Mouse (Mus musculus) spleen, embryonic (tissue): ENCODE measurements around the gene Gopc.
"Not testable (repeated sequence)": the region's sequence is repeated elsewhere in the genome, so short reads cannot be mapped to it uniquely, and the experiment has no call there.

Source experiments
- CTCF ChIA-PET: fragments of 350-600 bp; sonication (Branson Sonifier 250); formaldehyde crosslinking; loops from one replicate; lab custom pipeline; 2022; lab: Charles Lee

Gene Gopc

DNA sequence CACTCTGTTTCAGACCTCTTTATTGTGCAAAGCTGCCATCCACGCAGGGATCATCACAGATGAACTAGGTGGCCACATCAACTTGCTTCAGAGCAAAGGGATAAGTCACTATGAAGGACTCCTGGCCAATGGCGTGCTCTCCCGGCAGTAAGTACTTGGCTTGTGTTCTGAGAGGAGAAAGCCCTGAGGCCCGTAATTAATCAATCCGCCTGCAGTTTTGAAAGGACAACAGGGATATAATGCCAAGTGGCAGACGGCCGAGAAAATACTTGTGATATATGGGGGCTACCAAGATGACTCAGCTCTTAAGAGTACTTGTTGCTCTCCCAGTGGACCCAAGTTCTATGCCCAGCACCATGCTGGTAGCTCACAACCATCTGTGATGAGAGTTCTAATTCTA is 77.3 kb downstream of the Gopc start:
- CTCF ChIA-PET, result no interaction called here

DNA sequence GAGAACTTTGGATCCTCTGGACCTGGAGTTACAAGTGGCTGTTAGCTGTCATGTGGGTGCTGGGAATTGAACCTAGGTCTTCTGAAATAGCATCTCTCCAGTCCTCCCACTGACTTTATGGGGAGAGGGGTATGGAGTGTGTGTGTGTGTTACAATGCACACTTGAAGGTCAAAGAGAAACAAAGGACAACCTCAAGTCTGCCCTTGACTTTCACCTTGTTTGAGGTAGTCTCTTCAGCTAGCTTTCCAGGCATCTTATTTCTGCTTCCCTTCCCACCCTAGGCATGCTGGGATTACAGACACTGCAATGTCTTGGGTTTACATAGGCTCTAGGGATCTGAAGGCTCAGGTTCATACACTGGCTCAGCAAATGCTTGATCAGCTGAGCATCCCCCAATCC is 79.7 kb downstream of the Gopc start:
- CTCF ChIA-PET, result no interaction called here

DNA sequence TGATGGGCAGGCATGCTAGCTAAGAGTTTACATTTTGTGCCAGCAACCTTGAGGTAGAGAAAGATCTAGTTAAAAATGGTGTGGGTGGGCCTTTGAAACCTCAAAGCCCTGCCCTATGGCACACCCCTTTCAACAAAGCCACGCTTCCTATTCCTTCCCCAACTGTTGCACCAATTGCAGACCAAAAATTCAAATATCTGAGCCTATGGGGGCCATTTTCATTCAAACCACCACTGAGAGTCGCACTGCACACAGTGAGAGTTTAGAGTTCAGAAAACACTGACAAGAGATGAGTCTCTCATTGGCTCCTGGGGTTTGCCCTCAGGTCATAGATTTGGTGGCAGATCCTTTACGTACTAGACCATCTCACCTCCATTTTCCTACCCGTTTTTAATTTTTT is 80.2 kb downstream of the Gopc start:
- CTCF ChIA-PET, result no interaction called here

- CTCF ChIA-PET, result interaction anchor here (0.7 kb wide), 1 partner anchor 24 kb away, joined by 3 read pairs; no protein-coding TSS in a partner anchor
Measured at GRCm38 (mm10) chr10:52298568-52298967, 83.4 kb downstream of the Gopc start.

GRCm38 (mm10) chr10:52295934-52296333 is 86.0 kb downstream of the Gopc start:
- CTCF ChIA-PET, result no interaction called here

DNA sequence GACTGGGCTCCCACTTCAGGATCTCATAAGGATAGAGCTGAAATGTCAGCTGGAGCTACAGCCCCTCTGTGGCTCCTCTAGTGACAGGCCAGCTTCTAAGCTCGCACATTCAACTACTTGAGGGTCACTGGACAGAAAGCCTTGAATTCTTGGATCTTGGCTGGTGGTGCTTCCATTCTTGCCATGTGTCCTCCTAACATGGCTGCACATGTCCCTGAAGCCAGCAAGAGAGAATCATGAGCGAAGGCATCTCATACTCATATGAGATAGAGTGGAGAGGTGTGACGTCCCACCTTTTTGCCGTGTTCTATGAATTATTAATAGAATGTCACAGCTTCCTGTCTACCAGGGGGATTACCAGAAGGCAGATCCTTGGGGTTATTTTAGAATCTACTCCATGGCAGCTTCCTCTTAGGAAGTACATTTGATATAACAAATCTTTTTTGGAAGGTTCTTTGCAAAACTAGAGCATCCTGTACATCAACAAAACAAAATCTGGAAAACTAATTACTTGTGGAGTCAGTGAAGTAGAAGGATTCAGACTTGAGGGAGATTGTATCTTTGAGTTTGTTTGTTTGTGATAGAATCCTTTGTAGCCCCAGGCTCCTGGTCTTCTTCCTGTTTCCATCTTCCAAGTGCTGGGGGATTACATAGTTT is 87.9 kb downstream of the Gopc start:
- CTCF ChIA-PET, result interaction anchor here (0.6 kb wide), 1 partner anchor 1954 kb away, joined by 5 read pairs; no protein-coding TSS in a partner anchor

DNA sequence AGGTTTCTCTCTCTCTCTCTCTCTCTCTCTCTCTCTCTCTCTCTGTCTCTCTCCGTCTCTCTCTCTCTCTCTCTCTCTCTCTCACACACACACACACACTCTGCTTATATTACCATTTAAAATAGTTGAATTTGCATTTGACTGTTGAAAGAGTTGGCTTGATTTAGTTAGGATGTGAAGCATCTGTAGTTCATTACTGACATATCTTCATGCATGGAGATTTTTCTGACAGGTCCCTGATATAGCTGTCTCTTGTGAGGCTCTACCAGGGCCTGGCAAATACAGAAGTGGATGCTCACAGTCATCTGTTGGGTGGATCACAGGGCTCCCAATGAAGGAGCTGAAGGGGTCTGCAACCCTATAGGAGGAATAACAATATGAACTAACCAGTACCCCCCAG is 89.5 kb downstream of the Gopc start:
- CTCF ChIA-PET, result not testable (repeated sequence)

DNA sequence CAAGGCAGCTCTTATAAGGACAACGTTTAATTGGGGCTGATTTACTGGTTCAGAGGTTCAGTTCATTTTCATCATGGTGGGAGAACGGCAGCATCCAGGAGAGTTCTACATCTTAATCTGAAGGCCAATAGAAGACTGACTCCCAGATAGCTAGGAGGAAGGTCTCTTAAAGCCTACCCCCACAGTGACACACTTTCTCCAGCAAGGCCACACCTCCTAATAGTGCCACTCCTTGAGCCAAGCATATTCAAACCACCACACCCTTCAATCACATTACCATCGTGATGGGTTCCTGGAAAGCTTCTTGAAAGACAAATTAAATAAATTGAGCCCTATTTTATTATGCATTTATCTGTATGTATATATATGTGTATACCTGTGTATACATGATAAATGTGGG is 92.7 kb downstream of the Gopc start:
- CTCF ChIA-PET, result no interaction called here

DNA sequence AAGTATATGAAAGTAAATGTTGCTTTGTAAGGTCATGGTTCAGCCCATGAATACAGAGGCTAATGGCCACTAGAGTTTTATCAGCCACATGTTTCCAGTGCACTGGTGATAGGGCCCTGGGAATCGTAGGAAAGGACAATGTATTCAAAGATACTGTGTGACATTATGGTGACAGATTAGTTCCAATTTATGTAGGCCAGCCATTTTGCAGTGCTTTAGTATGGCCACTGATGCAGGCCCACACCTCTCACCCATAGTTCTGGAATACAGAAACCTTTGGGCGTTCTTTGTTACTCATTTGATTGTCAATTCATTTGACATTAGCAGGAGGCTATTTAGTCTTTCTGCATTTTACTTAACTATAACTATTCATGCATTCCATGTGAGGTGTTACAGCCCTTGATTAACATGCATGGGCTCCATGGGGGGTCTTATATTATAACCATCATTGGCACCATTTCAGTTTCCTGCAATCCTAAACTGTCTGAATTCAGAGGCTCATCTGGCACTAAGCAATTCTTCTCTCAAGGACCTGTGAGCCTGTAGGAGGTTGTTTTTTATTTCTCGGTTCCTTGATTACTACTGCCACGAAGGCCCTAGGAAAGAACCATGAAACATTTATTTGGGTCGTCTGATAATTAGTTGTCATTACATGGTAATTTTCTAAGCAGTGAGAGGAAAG is 93.9 kb downstream of the Gopc start:
- CTCF ChIA-PET, result no interaction called here
